Mouse (Mus musculus) liver, postnatal 0 days (tissue): ENCODE data around the gene Cenpf. TPM values are rescaled to one million over a fixed set of nuclear protein-coding genes. Genes with fewer than 3 reads are reported as not detected.

Experiments used
- ATAC-seq: fragments of 200-750 bp; cut with Nextera tagmentation; 2 replicates; pipeline ENCODE4 v1.8.0; 2017; ENCODE audit warnings: mild to moderate bottlenecking, moderate library complexity
- DNase-seq: peaks from one replicate; pipeline ENCODE4 v3.0.0-alpha.2; 2016
- H3K27ac ChIP-seq: fragments of 300-500 bp; sonication (generic); 2 replicates; pipeline ENCODE4 v1.5.1; 2014; ENCODE audit warnings: antibody characterized with exemption, moderate library complexity, mild to moderate bottlenecking, low read depth
- H3K27me3 ChIP-seq: fragments of 300-500 bp; sonication (generic); 2 replicates; pipeline ENCODE4 v1.6.1; 2014; ENCODE audit warnings: low read length, control low read depth, mixed read lengths; ENCODE audit not compliant: insufficient read depth
- H3K36me3 ChIP-seq: fragments of 300-500 bp; sonication (generic); replicated peaks from 2 replicates; pipeline ENCODE4 v1.6.1; 2014; ENCODE audit warnings: mild to moderate bottlenecking, control low read depth, low read length, moderate library complexity, mixed read lengths; ENCODE audit not compliant: insufficient read depth
- H3K4me1 ChIP-seq: fragments of 300-500 bp; sonication (generic); 2 replicates; pipeline ENCODE4 v1.6.1; 2014; ENCODE audit warnings: antibody characterized with exemption, mild to moderate bottlenecking, control low read depth; ENCODE audit not compliant: insufficient read depth
- H3K4me2 ChIP-seq: fragments of 300-500 bp; sonication (generic); 2 replicates; pipeline ENCODE4 v1.6.1; 2014; ENCODE audit warnings: low read depth, mild to moderate bottlenecking, low read length, moderate library complexity, mixed read lengths
- H3K4me3 ChIP-seq: fragments of 300-500 bp; sonication (generic); 2 replicates; pipeline ENCODE4 v1.5.1; 2014; ENCODE audit warnings: low read depth, low read length
- H3K9ac ChIP-seq: fragments of 300-500 bp; sonication (generic); replicated peaks from 2 replicates; pipeline ENCODE4 v1.6.1; 2014; ENCODE audit warnings: mild to moderate bottlenecking, moderate library complexity
- H3K9me3 ChIP-seq: fragments of 300-500 bp; sonication (generic); 2 replicates; pipeline ENCODE4 v1.6.1; 2016; ENCODE audit warnings: mild to moderate bottlenecking, control low read depth, low read length, mixed read lengths
- CTCF ChIP-seq: sonication (generic); IDR thresholded peaks from 2 replicates; pipeline ENCODE4 v1.5.1; 2016; ENCODE audit warnings: antibody characterized with exemption, low read depth
- EP300 ChIP-seq: IDR thresholded peaks from 2 replicates; pipeline ENCODE4 v1.6.1; 2016; ENCODE audit warnings: antibody characterized with exemption, low read depth, mild to moderate bottlenecking
- WGBS: fragments of 180-500 bp; shearing (Covaris S2); extraction: QIAGEN DNeasy Blood & Tissue Kit; methylation state at CpG from one replicate; pipeline ENCODE4 v1.1.7; 2014; ENCODE audit not compliant: insufficient replicate concordance; 5-methylcytosine and 5-hydroxymethylcytosine counted together
- polyA plus RNA-seq: library from polyadenylated mRNA; unstranded; fragments of >200 nt; fragmentation: Nextera tagmentation; extraction: Ambion mirVana; gene quantifications from 2 replicates; pipeline ENCODE4 v1.2.1, GENCODE M21; 2015

The Cenpf gene
- polyA plus RNA-seq, 1 experiment from 2014 or later: 35.0 TPM

GRCm38 (mm10) chr1:189727884-189728783 lies 40.2 kb upstream of the Cenpf start, which contains the start of gene Ptpn14:
Gene Ptpn14 (plus strand): TSS chr1:189728268.
- peak; percentile 77 for ATAC-seq
- peak within 1 kb of the TSS; percentile 74 for H3K4me2 ChIP-seq
- no peaks in the 10 kb centered on the region for H3K4me1 ChIP-seq
- WGBS: under 1% methylated on average over 77 of the region's 98 CpGs
- no peaks in the 10 kb centered on the region for H3K9me3 ChIP-seq
- peaks cover 44% of the 10 kb centered on the region for H3K27me3 ChIP-seq
- TF ChIP-seq CTCF (no peak), EP300 (no peak)
- H3K27ac ChIP-seq: peak within 1 kb of the TSS; percentile 72
- H3K9ac ChIP-seq: peak within 1 kb of the TSS; percentile 44; the same call in 1 of the 2 replicates
- H3K4me3 ChIP-seq: peak within 1 kb of the TSS; percentile 56
- peak; percentile 54 for DNase-seq
- H3K36me3 ChIP-seq: no peaks in the 10 kb centered on the region

DNA sequence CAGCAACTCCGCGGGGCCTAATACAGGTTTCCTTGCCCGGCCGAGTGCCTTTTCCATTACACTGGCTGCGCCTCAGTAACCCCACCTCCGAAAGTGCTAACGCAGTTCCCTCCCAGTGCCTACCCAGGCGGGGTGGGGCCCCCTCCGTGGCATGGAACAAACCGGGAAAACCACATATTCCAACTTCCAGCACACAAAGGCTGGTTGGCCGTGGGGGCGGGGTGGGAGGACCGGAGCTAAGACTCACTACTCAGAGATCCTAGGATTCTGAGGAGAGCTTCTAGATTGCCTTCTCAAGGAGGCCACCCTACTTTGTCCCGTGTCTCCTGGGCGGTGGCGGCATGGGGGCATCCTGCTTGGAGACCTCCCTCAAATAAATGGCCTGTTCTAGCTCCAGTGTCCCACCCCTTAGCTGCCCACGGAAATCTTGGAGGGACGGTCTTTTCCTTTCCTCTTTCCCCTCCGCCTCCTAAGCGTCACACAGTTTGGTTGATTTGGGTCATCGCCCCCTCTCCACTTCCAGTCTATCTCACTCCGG lies 39.5 kb upstream of the Cenpf start:
- Histone ChIP-seq H3K9ac (0 out of 2 replicates have a peak overlapping the region, but pooled peaks have one; percentile 21), H3K4me2 (peak overlapping the region; percentile 74), H3K27me3 (peaks cover 44% of the 10 kb centered on the region), H3K4me3 (peak overlapping the region; percentile 56), H3K4me1 (no peaks in the 10 kb centered on the region), H3K36me3 (no peaks in the 10 kb centered on the region), H3K9me3 (no peaks in the 10 kb centered on the region), H3K27ac (peak overlapping the region; percentile 72)
- peak; percentile 35 for DNase-seq
- TF ChIP-seq CTCF: no peak
- TF ChIP-seq EP300: no peak
- peak; percentile 35 for ATAC-seq
- WGBS: 6% methylated on average over 22 of the region's 22 CpGs

DNA sequence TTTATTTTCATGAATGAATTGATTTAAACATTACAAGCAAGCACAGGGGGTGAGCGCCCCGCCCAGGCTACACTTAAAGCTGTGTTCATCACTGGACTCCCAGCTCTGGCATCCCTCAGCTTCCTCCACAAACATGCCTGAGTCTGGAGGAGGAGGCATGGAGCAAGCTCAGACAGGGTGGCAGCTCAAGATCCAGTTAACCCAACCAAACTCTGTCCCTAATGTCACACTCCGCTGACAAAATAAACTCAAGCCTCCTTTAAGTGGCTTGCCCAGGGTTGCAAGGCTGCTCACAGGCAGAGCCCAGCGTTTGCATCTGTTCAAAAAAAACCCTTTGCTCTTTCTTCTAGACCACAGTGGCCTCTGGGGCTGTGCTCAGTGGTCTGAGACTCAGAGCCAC lies 38.2 kb upstream of the Cenpf start:
- no peak for DNase-seq
- TF ChIP-seq CTCF (no peak), EP300 (no peak)
- Histone ChIP-seq H3K27me3 (peaks cover 44% of the 10 kb centered on the region), H3K4me2 (no peak overlapping the region), H3K36me3 (no peaks in the 10 kb centered on the region), H3K4me1 (no peaks in the 10 kb centered on the region), H3K9ac (no peak overlapping the region), H3K27ac (no peak overlapping the region), H3K9me3 (no peaks in the 10 kb centered on the region), H3K4me3 (no peak overlapping the region)
- WGBS: 74% methylated on average over 4 of the region's 4 CpGs
- no peak for ATAC-seq

DNA sequence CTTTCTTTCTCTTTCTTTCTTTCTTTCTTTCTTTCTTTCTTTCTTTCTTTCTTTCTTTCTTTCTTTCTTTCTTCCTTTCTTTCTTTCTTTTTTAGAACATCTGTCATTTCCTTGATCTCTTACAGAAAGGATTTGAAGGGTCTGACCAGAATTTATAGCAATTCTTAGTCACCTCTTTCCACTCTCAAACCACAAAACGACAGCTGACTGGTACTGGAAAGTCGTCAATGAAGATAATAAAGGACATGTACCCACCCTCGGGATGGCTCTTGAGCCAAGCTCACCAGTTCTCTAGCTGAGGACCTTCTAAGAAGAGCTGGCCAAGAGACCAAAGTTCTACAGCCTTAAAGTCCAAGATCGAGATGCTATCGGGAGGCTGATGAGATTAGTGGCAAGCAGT lies 30.7 kb upstream of the Cenpf start:
- TF ChIP-seq EP300: no peak
- no peak for TF ChIP-seq CTCF
- no peaks in the 10 kb centered on the region for H3K4me1 ChIP-seq
- no peak overlapping the region for H3K4me3 ChIP-seq
- no peaks in the 10 kb centered on the region for H3K27me3 ChIP-seq
- peaks cover 4% of the 10 kb centered on the region; the same call in 1 of the 2 replicates for H3K9me3 ChIP-seq
- DNase-seq (no peak), ATAC-seq (no peak)
- H3K36me3 ChIP-seq: no peaks in the 10 kb centered on the region
- no peak overlapping the region for H3K27ac ChIP-seq
- WGBS: 59% methylated on average over 5 of the region's 5 CpGs
- no peak overlapping the region for H3K4me2 ChIP-seq
- no peak overlapping the region for H3K9ac ChIP-seq

DNA sequence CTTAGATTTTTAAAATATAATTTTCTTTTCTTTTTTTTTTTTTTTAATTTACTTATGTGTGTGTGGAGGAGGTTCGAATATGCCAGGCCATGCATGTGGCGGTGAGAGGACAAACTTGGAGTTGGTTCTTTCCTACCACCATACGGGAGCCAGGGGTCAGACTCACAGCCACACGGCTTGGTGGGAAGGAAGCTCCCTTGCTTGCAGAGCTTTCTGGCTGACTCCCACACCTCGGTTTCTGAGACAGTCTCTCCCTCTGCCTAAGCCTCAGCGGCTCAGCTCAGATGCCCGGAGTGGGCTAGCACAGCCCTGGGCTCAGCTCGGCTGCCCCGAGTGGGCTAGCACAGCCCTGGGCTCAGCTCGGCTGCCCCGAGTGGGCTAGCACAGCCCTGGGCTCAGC lies 29.7 kb upstream of the Cenpf start:
- H3K9me3 ChIP-seq: peaks cover 4% of the 10 kb centered on the region; the same call in 1 of the 2 replicates
- H3K4me3 ChIP-seq: no peak overlapping the region
- no peak for ATAC-seq
- no peak for DNase-seq
- H3K4me1 ChIP-seq: no peaks in the 10 kb centered on the region
- H3K9ac ChIP-seq: no peak overlapping the region
- TF ChIP-seq CTCF: no peak
- no peaks in the 10 kb centered on the region for H3K27me3 ChIP-seq
- WGBS: 81% methylated on average over 11 of the region's 11 CpGs
- H3K4me2 ChIP-seq: no peak overlapping the region
- H3K27ac ChIP-seq: no peak overlapping the region
- H3K36me3 ChIP-seq: no peaks in the 10 kb centered on the region
